Mouse (Mus musculus): ENCODE results near the gene Polr3gl.

GRCm38 (mm10) chr3:96569966-96570605 is 23.9 kb downstream of the Polr3gl start:
- TF ChIP-seq CTCF (IDR thresholded peaks at IDR 0.05; ENCODE audit: low read depth, low read length) (no peak), POLR2A (IDR thresholded peaks at IDR 0.05; ENCODE audit: extremely low read depth, insufficient read depth, low read length) (no peak)

All from liver, adult 2 months (tissue).